Mouse (Mus musculus) spleen, postnatal 10 days (tissue): Measurements from ENCODE around the gene Gpr12.
"Not testable (repeated sequence)": the region's sequence is repeated elsewhere in the genome, so short reads cannot be mapped to it uniquely, and the experiment has no call there.

ENCODE experiments used
- DNase-seq, 2 experiments: peaks; one replicate each; pipeline ENCODE4 v3.0.0; 2021 to 2022; ENCODE audit warnings: low spot score in 2 of 2

The Gpr12 gene

GRCm38 (mm10) chr5:146584478-146585306 lies at the start of gene Gpr12:
TSS of gene Gpr12 (minus strand) at chr5:146585239.
- peak in 1 of 2 experiments; percentile 19 for DNase-seq

GRCm38 (mm10) chr5:146631602-146632001 lies 46.6 kb upstream of the Gpr12 start:
- DNase-seq = no peak

GRCm38 (mm10) chr5:146630961-146631360 lies 45.9 kb upstream of the Gpr12 start:
- no peak for DNase-seq

- DNase-seq = peak in 1 of 2 experiments; percentile 33
Measured at GRCm38 (mm10) chr5:146629636-146630035, 44.6 kb upstream of the Gpr12 start.

- no peak for DNase-seq
Measured at GRCm38 (mm10) chr5:146628804-146629203, 43.8 kb upstream of the Gpr12 start.

GRCm38 (mm10) chr5:146627901-146628300 lies 42.9 kb upstream of the Gpr12 start:
- no peak for DNase-seq

- no peak for DNase-seq
Measured at GRCm38 (mm10) chr5:146625635-146626311, 40.7 kb upstream of the Gpr12 start.

- no peak for DNase-seq
Measured at GRCm38 (mm10) chr5:146611830-146612229, 26.8 kb upstream of the Gpr12 start.

- DNase-seq = no peak
Measured at GRCm38 (mm10) chr5:146611009-146611408, 26.0 kb upstream of the Gpr12 start.

- no peak for DNase-seq
Measured at GRCm38 (mm10) chr5:146609646-146610045, 24.6 kb upstream of the Gpr12 start.

GRCm38 (mm10) chr5:146607816-146608215 lies 22.8 kb upstream of the Gpr12 start:
- no peak for DNase-seq

GRCm38 (mm10) chr5:146606895-146607294 lies 21.9 kb upstream of the Gpr12 start:
- DNase-seq = no peak

GRCm38 (mm10) chr5:146606221-146606620 lies 21.2 kb upstream of the Gpr12 start:
- no peak for DNase-seq

- DNase-seq = no peak
Measured at GRCm38 (mm10) chr5:146599970-146600369, 14.9 kb upstream of the Gpr12 start.

GRCm38 (mm10) chr5:146599216-146599615 lies 14.2 kb upstream of the Gpr12 start:
- DNase-seq = not testable (repeated sequence)

GRCm38 (mm10) chr5:146598215-146599119 lies 13.4 kb upstream of the Gpr12 start:
- DNase-seq = no peak

- DNase-seq = no peak
Measured at GRCm38 (mm10) chr5:146597503-146597874, 12.4 kb upstream of the Gpr12 start.

- DNase-seq = no peak
Measured at GRCm38 (mm10) chr5:146596612-146597502, 11.8 kb upstream of the Gpr12 start.

- DNase-seq = no peak
Measured at GRCm38 (mm10) chr5:146592580-146592979, 7.5 kb upstream of the Gpr12 start.

- no peak for DNase-seq
Measured at GRCm38 (mm10) chr5:146591636-146592035, 6.6 kb upstream of the Gpr12 start.

- no peak for DNase-seq
Measured at GRCm38 (mm10) chr5:146590987-146591386, 5.9 kb upstream of the Gpr12 start.
